Mouse (Mus musculus) layer of hippocampus, postnatal 36 days (tissue): ENCODE measurements at regions not wholly inside any gene's neighbourhood (a gene's known extent, or its start where the extent isn't known, plus 50 kb on each side); places are given as distances from the start of the nearest gene placed in this dataset.
A peak's percentile ranks its signal among the peaks of the same experiment; 100 is the strongest.
"Not testable (repeated sequence)": the region's sequence is repeated elsewhere in the genome, so short reads cannot be mapped to it uniquely, and the experiment has no call there.

Experiments used
- DNase-seq, 2 experiments: peaks; one replicate each; pipeline ENCODE4 v3.0.0; 2022

DNA sequence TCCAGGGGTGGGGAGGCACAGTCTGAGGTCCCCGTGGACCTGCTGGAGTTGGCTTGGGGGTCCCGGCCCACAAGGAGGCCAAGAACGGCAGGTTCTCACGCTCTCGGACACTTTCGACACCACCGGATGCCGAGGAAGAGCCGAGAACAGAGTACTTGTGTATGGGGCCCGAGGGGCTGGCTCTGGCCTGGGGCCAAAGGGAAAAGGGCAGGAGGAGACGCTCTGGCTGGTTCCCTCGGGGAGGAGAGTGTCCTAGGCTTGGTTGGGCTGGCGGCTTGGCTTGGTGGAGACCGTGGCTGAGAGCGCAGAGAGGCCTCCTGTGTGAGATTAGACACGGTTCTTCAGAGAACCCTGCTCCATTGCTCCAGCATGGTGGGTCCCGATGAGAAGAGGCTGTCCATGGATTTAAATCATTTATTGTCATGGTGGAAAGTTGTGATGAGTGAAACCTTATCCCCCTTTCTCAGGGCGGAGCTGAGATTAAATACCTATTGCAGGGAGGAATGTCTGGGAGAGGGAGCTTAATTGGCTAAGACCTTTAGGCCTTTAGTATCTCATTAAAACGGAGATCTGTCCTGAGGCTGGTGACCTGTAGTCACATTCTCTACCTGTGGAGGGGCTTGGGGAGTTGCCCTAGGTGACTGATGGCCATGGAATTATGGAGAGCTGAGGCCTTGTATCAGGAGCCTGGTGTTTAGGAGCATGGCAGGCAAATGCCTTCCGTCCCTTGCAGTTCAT lies 244.1 kb downstream of the Enc1 start:
- DNase-seq, result no peak

DNA sequence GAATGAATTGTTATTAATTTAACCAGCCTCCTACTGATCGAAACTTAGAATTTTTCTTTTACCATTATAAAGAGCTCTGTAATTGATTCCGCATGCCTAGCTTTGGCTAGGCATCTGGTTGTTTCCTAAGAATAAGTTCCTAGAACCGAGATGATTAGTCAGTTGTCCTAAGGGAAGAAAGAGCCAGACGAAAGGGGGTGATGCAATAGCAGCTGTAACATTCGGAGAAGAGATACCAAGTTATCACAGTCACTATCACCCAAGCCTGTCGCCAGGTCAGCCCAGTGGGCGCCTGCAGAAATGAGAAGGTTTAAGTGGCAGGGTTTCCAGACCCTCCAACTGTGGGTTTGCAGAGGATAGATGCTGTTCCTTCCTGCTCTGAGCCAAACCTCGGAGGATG lies 242.8 kb downstream of the Enc1 start:
- DNase-seq, result no peak

DNA sequence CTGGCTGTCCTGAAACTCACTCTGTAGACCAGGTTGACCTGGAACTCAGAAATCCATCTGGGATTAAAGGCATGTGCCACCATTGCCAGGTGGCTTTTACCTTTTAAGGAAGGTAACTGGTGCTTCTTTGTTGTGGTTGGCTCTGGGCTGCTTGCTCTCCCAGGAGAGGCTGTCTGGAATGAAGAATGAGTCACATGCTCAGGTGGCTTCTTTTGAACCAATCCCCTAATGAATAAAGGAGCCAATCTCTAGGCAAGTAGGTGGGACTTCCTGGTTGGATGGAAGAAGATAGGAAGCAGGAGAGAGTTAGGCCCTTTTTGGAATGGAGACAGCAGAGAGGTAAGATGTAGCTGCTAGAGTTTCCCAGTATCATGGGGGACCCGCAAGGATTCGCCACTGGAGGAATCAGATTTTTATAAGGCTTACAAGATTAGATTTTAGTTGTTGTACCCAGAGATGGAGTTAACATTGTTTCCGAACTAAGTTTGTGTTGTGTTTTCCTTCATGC lies 241.6 kb downstream of the Enc1 start:
- no peak for DNase-seq

- DNase-seq, result no peak
These were observed 240.4 kb downstream of the Enc1 start for GRCm38 (mm10) chr13:97481259-97481658.

DNA sequence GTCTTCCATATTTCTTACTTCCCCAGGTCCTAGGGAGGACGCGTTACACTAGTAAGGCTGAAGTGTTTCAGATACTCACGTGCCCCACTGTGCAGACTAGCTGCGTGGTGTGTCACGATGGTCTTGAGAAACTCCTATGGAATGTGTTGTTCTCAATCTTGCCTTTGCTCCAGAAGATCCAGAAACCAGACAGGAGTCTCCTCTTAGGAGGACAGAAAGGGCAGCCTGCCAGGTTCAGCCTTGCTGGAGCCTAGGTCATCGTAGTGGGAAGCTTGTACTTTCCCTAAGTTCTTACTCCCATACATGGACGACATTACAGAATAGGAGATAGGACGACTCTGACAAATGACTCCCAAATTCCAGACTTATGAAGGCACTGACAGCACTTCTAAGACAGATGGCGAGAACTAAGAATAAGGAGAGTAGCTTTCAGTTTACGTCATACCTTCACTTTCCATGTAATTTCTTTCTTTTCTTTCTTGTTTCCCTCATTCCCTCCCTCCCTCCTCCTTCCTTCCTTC lies 238.2 kb downstream of the Enc1 start:
- no peak for DNase-seq

- DNase-seq, result no peak
These were observed 233.1 kb downstream of the Enc1 start for GRCm38 (mm10) chr13:97473971-97474365.

GRCm38 (mm10) chr13:97473256-97473970 lies 232.5 kb downstream of the Enc1 start:
- DNase-seq, result no peak

GRCm38 (mm10) chr13:97469999-97470398 lies 229.1 kb downstream of the Enc1 start:
- DNase-seq, result no peak

GRCm38 (mm10) chr13:97468874-97469593 lies 228.1 kb downstream of the Enc1 start:
- no peak for DNase-seq

DNA sequence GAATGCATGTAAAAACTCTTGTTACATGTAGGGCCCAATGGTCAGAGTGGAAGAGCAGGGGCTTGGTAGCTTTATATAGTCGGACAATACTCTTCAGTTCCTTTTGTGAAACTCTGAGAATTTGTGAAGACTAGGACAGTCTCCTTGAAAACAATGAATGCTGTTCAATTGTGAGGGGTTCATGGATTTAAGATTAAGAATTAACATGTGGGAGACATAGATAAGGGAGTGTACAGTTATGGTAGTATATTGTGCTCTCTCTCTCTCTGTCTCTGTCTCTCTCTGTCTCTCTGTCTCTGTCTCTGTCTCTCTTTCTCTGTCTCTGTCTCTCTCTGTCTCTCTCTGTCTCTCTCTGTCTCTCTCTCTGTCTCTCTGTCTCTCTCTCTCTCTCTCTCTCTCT lies 225.7 kb downstream of the Enc1 start:
- not testable (repeated sequence) for DNase-seq

- no peak for DNase-seq
These were observed 222.9 kb downstream of the Enc1 start for GRCm38 (mm10) chr13:97463798-97464197.

- no peak for DNase-seq
These were observed 222.0 kb downstream of the Enc1 start for GRCm38 (mm10) chr13:97462884-97463235.

DNA sequence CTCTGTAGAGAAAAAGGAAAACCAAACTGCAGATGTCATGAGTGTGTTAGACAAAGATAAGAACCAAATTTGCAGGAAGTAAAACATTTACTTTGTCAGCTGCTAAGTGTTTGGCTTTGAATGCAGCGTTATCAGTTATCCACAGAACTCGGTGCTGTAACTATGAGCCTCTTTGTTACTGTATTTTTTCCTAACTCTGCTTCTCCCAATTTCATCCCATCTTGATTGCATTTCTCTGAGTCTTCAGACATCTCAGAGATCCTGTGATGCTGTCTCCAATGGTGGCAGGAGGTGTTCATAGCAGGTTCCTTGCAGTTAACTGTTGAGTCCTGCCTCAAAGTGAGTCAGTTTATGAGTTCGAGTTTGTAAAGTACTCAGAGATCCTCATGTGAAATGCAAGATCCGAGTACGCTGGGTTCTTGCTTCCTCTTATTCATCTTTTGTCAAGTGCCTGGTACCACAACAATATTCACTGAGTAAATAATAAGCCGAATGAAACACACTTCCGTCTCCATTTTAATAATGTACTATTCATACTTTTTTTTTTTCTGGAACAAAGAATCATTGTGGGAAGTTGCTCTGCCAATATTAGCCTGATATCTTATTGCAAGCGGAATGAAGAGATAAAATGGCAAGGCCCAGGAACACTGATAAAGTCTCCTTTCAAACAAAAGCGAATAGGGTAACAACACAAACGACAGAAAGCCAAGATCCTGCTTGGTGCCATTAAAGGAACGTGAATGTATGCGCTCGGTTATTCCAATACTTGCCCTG lies 221.4 kb downstream of the Enc1 start:
- DNase-seq, result no peak

GRCm38 (mm10) chr13:97461207-97461606 lies 220.3 kb downstream of the Enc1 start:
- no peak for DNase-seq

DNA sequence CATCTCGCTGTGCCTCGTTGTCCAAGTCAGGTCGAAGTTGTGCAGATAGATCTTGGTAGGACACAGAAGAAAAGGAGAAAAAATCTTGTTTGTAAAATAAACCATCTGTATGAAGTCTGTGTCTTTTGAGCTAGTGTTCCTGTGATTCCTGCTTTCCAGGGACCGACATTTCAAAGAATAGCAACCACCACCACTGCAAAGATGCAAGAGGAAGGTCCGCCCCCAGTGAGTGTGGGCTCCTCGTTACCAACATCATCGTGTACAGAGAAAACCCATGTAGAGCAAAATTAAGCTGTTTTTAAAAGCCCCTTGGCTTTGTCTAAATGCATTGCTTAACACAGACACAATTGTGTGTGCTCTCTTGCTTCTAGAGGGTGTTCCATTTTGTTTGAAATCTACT lies 218.2 kb downstream of the Enc1 start:
- no peak for DNase-seq

- DNase-seq, result no peak
These were observed 215.1 kb downstream of the Enc1 start for GRCm38 (mm10) chr13:97455961-97456360.

GRCm38 (mm10) chr13:97454715-97455114 lies 213.8 kb downstream of the Enc1 start:
- DNase-seq, result no peak

GRCm38 (mm10) chr13:97453469-97453868 lies 212.6 kb downstream of the Enc1 start:
- no peak for DNase-seq

- DNase-seq, result no peak
These were observed 212.2 kb downstream of the Enc1 start for GRCm38 (mm10) chr13:97453090-97453430.

GRCm38 (mm10) chr13:97452386-97453089 lies 211.6 kb downstream of the Enc1 start:
- no peak for DNase-seq

GRCm38 (mm10) chr13:97451276-97451675 lies 210.4 kb downstream of the Enc1 start:
- DNase-seq, result peak in 1 of 2 experiments; percentile 21

GRCm38 (mm10) chr13:97448123-97448522 lies 207.2 kb downstream of the Enc1 start:
- no peak for DNase-seq
